Mouse (Mus musculus): ENCODE data around the gene Pacsin3. TPM values are rescaled to one million over a fixed set of nuclear protein-coding genes. Genes with fewer than 3 reads are reported as not detected.

Pacsin3 gene
- polyA plus RNA-seq, 1 experiment from 2014 or later, result 80.6 TPM

DNA sequence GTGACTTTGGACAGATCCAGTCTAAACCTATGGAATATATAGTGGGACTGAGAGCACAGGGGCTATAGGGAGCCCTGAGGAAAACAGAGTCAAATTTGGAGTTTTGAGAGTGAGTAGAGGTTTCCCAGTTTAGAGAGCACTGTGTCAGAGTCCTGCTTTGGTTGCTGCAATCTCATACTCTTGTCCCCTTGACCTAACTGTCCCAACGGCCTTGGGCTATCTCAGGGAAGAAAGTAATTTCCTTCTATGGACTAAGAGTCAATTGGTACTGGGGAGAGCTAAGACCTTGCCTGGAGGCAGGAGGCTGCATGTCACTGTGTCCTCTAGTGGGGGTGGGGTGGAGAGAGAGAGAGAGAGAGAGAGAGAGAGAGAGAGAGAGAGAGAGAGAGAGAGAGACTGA lies 3.1 kb downstream of the Pacsin3 start:
- ATAC-seq (no peak), DNase-seq (ENCODE audit: low read depth, low spot score) (no peak)
- in situ Hi-C loops (cut with MboI; ENCODE audit: low pct_unique_long_range_greater_than_20kb), result no loop called here
- ChIA-PET POLR2A (interaction anchor here (1.1 kb wide), 1 partner anchor 201 kb away, joined by 5 read pairs; no protein-coding TSS in a partner anchor), CTCF (interaction anchor here (1.2 to 1.8 kb wide), 2 partner anchors 21 to 22 kb away, joined by 3 to 4 read pairs; partner anchors contain the start of gene Ddb2)
- TF ChIP-seq CTCF (IDR thresholded peaks at IDR 0.05), result no peak
- H3K27me3 ChIP-seq, result no peaks in the 10 kb centered on the region

- no peaks in the 10 kb centered on the region for H3K27me3 ChIP-seq
- no peak for TF ChIP-seq CTCF (IDR thresholded peaks at IDR 0.05)
- CTCF ChIA-PET, result interaction anchor here (1.8 kb wide), 1 partner anchor 23 kb away, joined by 4 read pairs; the partner anchor contains the start of gene Ddb2
- ATAC-seq (no peak), DNase-seq (ENCODE audit: low read depth, low spot score) (no peak)
- in situ Hi-C loops (cut with MboI; ENCODE audit: low pct_unique_long_range_greater_than_20kb), result no loop called here
- POLR2A ChIA-PET, result no interaction called here
Measured at GRCm38 (mm10) chr2:91259493-91259892, 3.7 kb downstream of the Pacsin3 start.

GRCm38 (mm10) chr2:91263692-91264660 lies 8.2 kb downstream of the Pacsin3 start:
- H3K27me3 ChIP-seq, result no peaks in the 10 kb centered on the region
- in situ Hi-C loops (cut with MboI; ENCODE audit: low pct_unique_long_range_greater_than_20kb), result no loop called here
- CTCF ChIA-PET, result no interaction called here
- no peak for TF ChIP-seq CTCF (IDR thresholded peaks at IDR 0.05)
- ATAC-seq (no peak), DNase-seq (ENCODE audit: low read depth, low spot score) (no peak)
- POLR2A ChIA-PET, result interaction anchor here (1.2 kb wide), 1 partner anchor 26 kb away, joined by 3 read pairs; no protein-coding TSS in a partner anchor

DNA sequence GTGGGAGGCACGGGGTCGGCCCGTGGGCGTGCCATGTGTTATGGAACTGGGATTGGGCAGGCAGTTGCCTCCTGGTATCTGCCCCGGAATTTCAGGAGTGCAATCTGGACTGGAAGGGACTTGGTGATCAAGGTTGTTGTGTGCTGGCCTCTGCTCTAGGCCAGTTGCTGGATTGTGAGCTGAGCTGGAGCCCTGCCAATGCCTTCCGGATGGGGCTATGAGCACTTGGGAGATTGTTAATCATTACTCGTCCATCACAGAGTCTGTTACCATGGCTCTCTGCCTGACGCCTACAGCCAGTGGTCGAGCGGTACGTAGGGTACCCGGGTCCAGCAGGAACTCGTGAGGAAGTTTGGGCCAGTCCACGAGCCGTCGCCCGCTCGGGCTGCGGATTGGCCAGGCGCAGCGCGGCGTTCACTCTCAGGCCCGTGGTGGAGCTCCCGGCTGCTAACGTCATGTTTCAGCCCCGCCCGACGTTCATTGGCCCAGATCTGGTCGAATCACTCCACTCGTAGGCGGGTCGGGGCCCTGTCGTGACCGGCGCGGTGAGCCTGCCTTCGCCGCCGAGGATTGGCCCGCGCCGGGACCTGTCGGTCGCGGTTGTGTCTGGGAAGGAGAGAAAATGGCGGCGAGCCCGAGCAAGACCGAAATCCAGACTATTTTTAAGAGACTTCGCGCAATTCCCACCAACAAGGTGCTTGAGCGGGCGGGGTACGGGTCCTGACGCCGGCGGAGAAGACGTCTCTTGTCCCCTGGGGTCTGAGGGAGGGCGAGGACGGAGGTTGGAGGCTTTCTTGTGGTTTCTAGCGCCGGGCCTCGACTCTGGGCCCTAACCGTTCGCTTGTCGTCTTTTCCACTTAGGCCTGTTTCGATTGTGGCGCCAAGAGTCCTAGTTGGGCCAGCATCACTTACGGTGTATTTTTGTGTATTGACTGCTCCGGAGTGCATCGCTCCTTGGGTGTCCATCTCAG lies 9.2 kb downstream of the Pacsin3 start, which contains the start of gene Arfgap2:
Arfgap2 (plus strand) TSS at position 264 of the 971 bp plus-strand sequence.
- ChIA-PET POLR2A (interaction anchor here (1.2 kb wide), 1 partner anchor 27 kb away, joined by 3 read pairs; no protein-coding TSS in a partner anchor), CTCF (no interaction called here)
- ATAC-seq (peak; percentile 98), DNase-seq (ENCODE audit: low read depth, low spot score) (peak; percentile 91)
- in situ Hi-C loops (cut with MboI; ENCODE audit: low pct_unique_long_range_greater_than_20kb), result no loop called here
- no peaks in the 10 kb centered on the region for H3K27me3 ChIP-seq
- no peak for TF ChIP-seq CTCF (IDR thresholded peaks at IDR 0.05)

DNA sequence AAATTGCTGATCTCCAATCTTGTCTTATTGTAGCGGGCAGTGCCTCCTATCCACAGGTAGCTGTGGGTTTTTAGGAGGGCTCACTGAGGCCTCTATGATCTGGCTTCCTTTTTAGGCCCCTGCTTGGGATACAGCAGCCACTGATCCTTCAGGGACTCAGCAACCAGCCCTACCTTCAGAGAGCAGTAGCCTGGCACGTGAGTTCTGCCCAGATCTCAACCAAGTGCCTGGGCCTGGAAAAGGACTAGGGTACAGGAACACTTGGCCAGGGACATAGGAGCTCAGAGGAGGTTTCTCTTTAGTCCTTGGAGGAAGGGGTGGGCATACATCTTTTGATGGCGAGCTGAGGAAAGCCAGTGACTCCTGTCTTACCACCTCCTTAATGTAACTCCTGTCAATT lies 12.3 kb downstream of the Pacsin3 start:
- ATAC-seq (no peak), DNase-seq (ENCODE audit: low read depth, low spot score) (no peak)
- no peak for TF ChIP-seq CTCF (IDR thresholded peaks at IDR 0.05)
- no peaks in the 10 kb centered on the region for H3K27me3 ChIP-seq
- POLR2A ChIA-PET, result interaction anchor here (1.7 to 2.1 kb wide), 2 partner anchors 10 to 11 kb away, joined by 7 read pairs; no protein-coding TSS in a partner anchor
- in situ Hi-C loops (cut with MboI; ENCODE audit: low pct_unique_long_range_greater_than_20kb), result no loop called here
- CTCF ChIA-PET, result interaction anchor here (1.4 kb wide), 2 partner anchors 9 to 18 kb away, joined by 4 read pairs; no protein-coding TSS in a partner anchor

GRCm38 (mm10) chr2:91268706-91269105 lies 13.0 kb downstream of the Pacsin3 start:
- in situ Hi-C loops (cut with MboI; ENCODE audit: low pct_unique_long_range_greater_than_20kb), result no loop called here
- DNase-seq (ENCODE audit: low read depth, low spot score) (no peak), ATAC-seq (no peak)
- TF ChIP-seq CTCF (IDR thresholded peaks at IDR 0.05), result no peak
- ChIA-PET CTCF (interaction anchor here (1.4 to 1.7 kb wide), 2 partner anchors 9 to 153 kb away, joined by 4 to 6 read pairs; no protein-coding TSS in a partner anchor), POLR2A (interaction anchor here (1.7 to 2.1 kb wide), 2 partner anchors 9 to 11 kb away, joined by 7 read pairs; no protein-coding TSS in a partner anchor)
- no peaks in the 10 kb centered on the region for H3K27me3 ChIP-seq

GRCm38 (mm10) chr2:91269687-91270133 lies 14.0 kb downstream of the Pacsin3 start:
- in situ Hi-C loops (cut with MboI; ENCODE audit: low pct_unique_long_range_greater_than_20kb), result no loop called here
- ChIA-PET POLR2A (interaction anchor here (1.7 kb wide), 1 partner anchor 12 kb away, joined by 7 read pairs; no protein-coding TSS in a partner anchor), CTCF (interaction anchor here (1.7 kb wide), 1 partner anchor 154 kb away, joined by 6 read pairs; no protein-coding TSS in a partner anchor)
- ATAC-seq (no peak), DNase-seq (ENCODE audit: low read depth, low spot score) (no peak)
- H3K27me3 ChIP-seq, result no peaks in the 10 kb centered on the region
- no peak for TF ChIP-seq CTCF (IDR thresholded peaks at IDR 0.05)

- ChIA-PET CTCF (no interaction called here), POLR2A (interaction anchor here (0.8 to 2.5 kb wide), 2 partner anchors 10 to 13 kb away, joined by 4 to 7 read pairs; no protein-coding TSS in a partner anchor)
- TF ChIP-seq CTCF (IDR thresholded peaks at IDR 0.05), result no peak
- no peak for DNase-seq (ENCODE audit: low read depth, low spot score)
- in situ Hi-C loops (cut with MboI; ENCODE audit: low pct_unique_long_range_greater_than_20kb), result no loop called here
- ATAC-seq, result no peak
- H3K27me3 ChIP-seq, result no peaks in the 10 kb centered on the region
Measured at GRCm38 (mm10) chr2:91278749-91279371, 23.1 kb downstream of the Pacsin3 start.

GRCm38 (mm10) chr2:91279372-91279755 lies 23.6 kb downstream of the Pacsin3 start:
- no peaks in the 10 kb centered on the region for H3K27me3 ChIP-seq
- DNase-seq (ENCODE audit: low read depth, low spot score) (no peak), ATAC-seq (no peak)
- in situ Hi-C loops (cut with MboI; ENCODE audit: low pct_unique_long_range_greater_than_20kb), result no loop called here
- no peak for TF ChIP-seq CTCF (IDR thresholded peaks at IDR 0.05)
- POLR2A ChIA-PET, result no interaction called here
- CTCF ChIA-PET, result no interaction called here
